Mouse (Mus musculus) cerebellum, adult 2 months (tissue): ENCODE measurements around the gene Gemin5.

Source experiments
- CTCF ChIP-seq: fragments of 200-500 bp; IDR thresholded peaks from 2 replicates; pipeline ENCODE4 v1.5.1; 2011; ENCODE audit warnings: low read depth, mild to moderate bottlenecking, control low read depth, low read length, moderate library complexity, borderline replicate concordance; ENCODE audit not compliant: insufficient read depth
- POLR2A ChIP-seq: fragments of 200-500 bp; IDR thresholded peaks from 2 replicates; pipeline ENCODE4 v1.6.1; 2011; ENCODE audit warnings: low read length, control low read depth, borderline replicate concordance; ENCODE audit not compliant: insufficient read depth

GRCm38 (mm10) chr11:58211682-58212067 is 43.3 kb upstream of the Gemin5 start:
- TF ChIP-seq CTCF (no peak), POLR2A (no peak)
